Mouse (Mus musculus): ENCODE results near the gene Atxn10. TPM values are rescaled to one million over a fixed set of nuclear protein-coding genes. Genes with fewer than 3 reads are reported as not detected.

Atxn10 gene
- polyA plus RNA-seq, 1 experiment from 2014 or later = 503 TPM

- Histone ChIP-seq H3K4me2 (no peak overlapping the region), H3K4me1 (peaks cover 15% of the 10 kb centered on the region), H3K27me3 (replicated peaks) (no peaks in the 10 kb centered on the region), H3K27ac (replicated peaks) (no peak overlapping the region), H3K9ac (replicated peaks) (no peak overlapping the region), H3K4me3 (replicated peaks) (no peak overlapping the region), H3K36me3 (no peaks in the 10 kb centered on the region; the same call in 1 of the 2 replicates), H3K9me3 (replicated peaks) (no peaks in the 10 kb centered on the region)
- 38% methylated on average over 1 of the region's 1 CpGs for WGBS
- ATAC-seq (ENCODE audit: low FRiP score) = no peak
These were observed 141.5 kb downstream of the Atxn10 start for GRCm38 (mm10) chr15:85477584-85477983.

DNA sequence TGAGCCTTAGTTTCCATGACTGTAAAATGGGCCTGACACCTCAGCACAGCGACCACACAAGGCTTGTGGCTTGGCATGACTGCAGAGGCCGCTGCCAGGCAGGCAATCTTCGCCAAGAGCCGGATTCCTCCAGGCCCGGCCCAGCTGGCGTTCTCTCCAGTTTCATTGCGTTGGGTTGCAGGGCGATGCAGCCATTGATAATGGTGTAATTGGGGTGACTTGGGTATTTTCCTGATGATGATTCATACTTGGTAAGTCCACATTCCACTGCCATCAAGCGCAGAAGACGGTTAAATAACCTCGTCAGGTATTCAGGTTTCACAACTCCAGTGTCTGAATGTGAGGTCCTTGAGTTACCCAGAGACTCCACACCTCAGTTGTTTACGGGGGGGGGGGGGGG is 143.3 kb downstream of the Atxn10 start:
- Histone ChIP-seq H3K4me3 (replicated peaks) (no peak overlapping the region), H3K27ac (replicated peaks) (no peak overlapping the region), H3K36me3 (no peaks in the 10 kb centered on the region), H3K4me2 (no peak overlapping the region), H3K4me1 (peaks cover 15% of the 10 kb centered on the region), H3K9me3 (replicated peaks) (no peaks in the 10 kb centered on the region), H3K27me3 (replicated peaks) (no peaks in the 10 kb centered on the region), H3K9ac (replicated peaks) (no peak overlapping the region)
- ATAC-seq (ENCODE audit: low FRiP score) = no peak
- 80% methylated on average over 12 of the region's 12 CpGs for WGBS

DNA sequence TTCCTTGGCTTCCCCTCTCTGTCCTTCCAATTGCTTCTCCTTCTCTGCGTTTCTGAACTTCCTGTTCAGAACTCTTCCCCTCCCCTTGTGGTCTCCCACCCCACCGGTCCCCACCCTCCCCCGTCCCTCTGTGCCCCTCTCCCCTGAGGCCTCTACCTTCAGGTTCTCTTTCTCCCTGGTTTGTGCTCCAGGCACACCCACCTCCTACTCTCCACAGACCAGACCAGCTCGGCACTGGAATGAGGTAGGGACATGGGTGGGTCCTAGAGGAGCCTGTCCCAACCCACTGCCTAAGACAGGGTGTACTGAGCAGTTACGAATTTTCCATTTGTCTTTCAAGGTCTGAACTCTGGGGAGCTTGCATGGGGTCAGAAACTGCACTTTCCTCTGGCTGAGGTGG is 143.9 kb downstream of the Atxn10 start:
- Histone ChIP-seq H3K4me3 (replicated peaks) (no peak overlapping the region), H3K4me2 (no peak overlapping the region), H3K9me3 (replicated peaks) (no peaks in the 10 kb centered on the region), H3K36me3 (no peaks in the 10 kb centered on the region), H3K4me1 (peaks cover 15% of the 10 kb centered on the region), H3K27ac (replicated peaks) (no peak overlapping the region), H3K27me3 (replicated peaks) (no peaks in the 10 kb centered on the region), H3K9ac (replicated peaks) (no peak overlapping the region)
- WGBS = 58% methylated on average over 5 of the region's 5 CpGs
- ATAC-seq (ENCODE audit: low FRiP score) = no peak

DNA sequence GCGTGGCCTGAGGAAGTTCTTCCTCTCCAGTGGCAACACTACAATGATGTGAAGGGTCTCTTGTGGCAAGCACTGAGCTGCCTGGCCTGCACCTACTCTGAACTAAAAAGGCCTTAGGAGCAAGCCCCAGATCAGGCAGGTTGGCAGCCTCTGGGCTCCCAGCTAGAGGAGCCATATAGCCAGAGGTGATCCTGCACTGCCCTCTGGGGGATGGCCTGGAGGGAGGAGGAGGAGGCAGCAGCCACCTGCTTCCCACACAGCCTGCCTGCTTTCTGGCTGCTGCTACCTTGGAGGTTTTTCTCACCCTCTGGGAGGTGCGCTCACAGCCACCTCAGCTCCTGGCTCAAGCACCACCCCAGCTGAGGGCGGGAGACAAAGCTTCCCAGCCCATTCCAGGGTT is 144.6 kb downstream of the Atxn10 start:
- peak; percentile 32 for ATAC-seq (ENCODE audit: low FRiP score)
- Histone ChIP-seq H3K4me1 (peaks cover 15% of the 10 kb centered on the region), H3K9me3 (replicated peaks) (no peaks in the 10 kb centered on the region), H3K9ac (replicated peaks) (no peak overlapping the region), H3K27me3 (replicated peaks) (no peaks in the 10 kb centered on the region), H3K36me3 (no peaks in the 10 kb centered on the region), H3K4me2 (no peak overlapping the region), H3K27ac (replicated peaks) (peak overlapping the region; percentile 28; the same call in 1 of the 2 replicates), H3K4me3 (replicated peaks) (no peak overlapping the region)
- 27% methylated on average over 3 of the region's 3 CpGs for WGBS

GRCm38 (mm10) chr15:85488900-85489299 is 152.9 kb downstream of the Atxn10 start:
- 63% methylated on average over 10 of the region's 10 CpGs for WGBS

GRCm38 (mm10) chr15:85489751-85490150 is 153.7 kb downstream of the Atxn10 start:
- Histone ChIP-seq H3K9ac (replicated peaks) (no peak overlapping the region), H3K27ac (replicated peaks) (no peak overlapping the region), H3K27me3 (replicated peaks) (no peaks in the 10 kb centered on the region), H3K36me3 (no peaks in the 10 kb centered on the region), H3K9me3 (replicated peaks) (no peaks in the 10 kb centered on the region), H3K4me2 (no peak overlapping the region), H3K4me3 (replicated peaks) (no peak overlapping the region), H3K4me1 (peaks cover 14% of the 10 kb centered on the region)
- WGBS = 58% methylated on average over 7 of the region's 7 CpGs
- no peak for ATAC-seq (ENCODE audit: low FRiP score)

More at GRCm38 (mm10) chr15:85488900-85489299, 152.9 kb downstream of the Atxn10 start:
- no peaks in the 10 kb centered on the region for H3K9me3 ChIP-seq (replicated peaks)
- ATAC-seq (ENCODE audit: low FRiP score) = no peak
- H3K4me3 ChIP-seq (replicated peaks) = no peak overlapping the region
- no peak overlapping the region for H3K9ac ChIP-seq (replicated peaks)
- H3K4me2 ChIP-seq = no peak overlapping the region
- H3K27me3 ChIP-seq (replicated peaks) = no peaks in the 10 kb centered on the region
- H3K27ac ChIP-seq (replicated peaks) = no peak overlapping the region
- peaks cover 6% of the 10 kb centered on the region for H3K4me1 ChIP-seq
- no peaks in the 10 kb centered on the region for H3K36me3 ChIP-seq

DNA sequence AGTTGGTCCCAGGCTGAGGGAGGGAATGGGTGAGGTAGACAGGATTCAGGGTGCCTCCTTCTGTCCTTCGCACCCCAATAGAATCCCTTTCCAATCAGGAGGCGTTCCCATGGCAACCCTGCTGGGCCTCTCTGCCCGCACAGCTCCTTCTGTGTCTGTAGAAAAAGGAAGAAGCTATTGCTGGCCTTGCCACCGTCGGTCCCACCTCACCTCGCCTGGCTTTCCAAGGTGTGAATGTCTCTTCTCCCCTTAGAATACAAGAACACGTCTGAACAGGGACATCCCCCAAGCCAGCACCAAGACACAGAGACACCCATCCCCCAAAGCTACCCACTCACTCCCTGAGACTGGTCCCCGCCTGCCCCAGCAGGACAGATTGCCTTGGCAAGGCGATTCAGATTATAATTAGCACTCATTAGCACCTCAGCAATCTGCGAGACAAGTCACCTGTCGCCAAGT is 158.1 kb downstream of the Atxn10 start:
- H3K9ac ChIP-seq (replicated peaks) = no peak overlapping the region
- H3K9me3 ChIP-seq (replicated peaks) = no peaks in the 10 kb centered on the region
- H3K27me3 ChIP-seq (replicated peaks) = no peaks in the 10 kb centered on the region
- 6% methylated on average over 11 of the region's 11 CpGs for WGBS
- no peaks in the 10 kb centered on the region for H3K36me3 ChIP-seq
- H3K4me2 ChIP-seq = no peak overlapping the region
- H3K4me1 ChIP-seq = peaks cover 18% of the 10 kb centered on the region
- H3K4me3 ChIP-seq (replicated peaks) = no peak overlapping the region
- H3K27ac ChIP-seq (replicated peaks) = no peak overlapping the region
- peak; percentile 63; the same call in 1 of the 2 replicates for ATAC-seq (ENCODE audit: low FRiP score)

DNA sequence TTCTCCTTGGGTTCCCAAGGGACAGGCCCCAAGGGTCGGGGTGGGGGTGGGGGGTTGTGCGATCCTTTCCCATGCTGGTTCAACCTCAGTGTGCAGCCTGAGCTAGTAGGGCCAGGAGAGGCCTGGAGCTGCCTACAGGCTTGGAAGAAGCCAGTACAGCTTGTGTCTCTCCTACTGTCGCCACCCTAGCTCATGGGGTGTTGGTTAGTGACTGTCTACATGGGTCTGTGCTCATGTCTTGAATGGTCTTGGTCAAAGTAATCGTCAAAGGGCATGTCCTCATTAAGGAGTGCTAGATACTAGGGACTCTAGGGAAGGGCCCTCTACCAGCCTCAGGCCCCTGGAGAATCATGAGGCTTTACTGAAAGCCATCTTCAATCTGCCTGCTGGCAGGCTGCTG is 161.5 kb downstream of the Atxn10 start:
- WGBS = 77% methylated on average over 4 of the region's 4 CpGs
- H3K27ac ChIP-seq (replicated peaks) = no peak overlapping the region
- no peak overlapping the region for H3K9ac ChIP-seq (replicated peaks)
- no peak for ATAC-seq (ENCODE audit: low FRiP score)
- H3K4me1 ChIP-seq = peaks cover 15% of the 10 kb centered on the region
- no peaks in the 10 kb centered on the region for H3K36me3 ChIP-seq
- no peaks in the 10 kb centered on the region for H3K27me3 ChIP-seq (replicated peaks)
- H3K4me2 ChIP-seq = no peak overlapping the region
- H3K4me3 ChIP-seq (replicated peaks) = no peak overlapping the region
- no peaks in the 10 kb centered on the region for H3K9me3 ChIP-seq (replicated peaks)

DNA sequence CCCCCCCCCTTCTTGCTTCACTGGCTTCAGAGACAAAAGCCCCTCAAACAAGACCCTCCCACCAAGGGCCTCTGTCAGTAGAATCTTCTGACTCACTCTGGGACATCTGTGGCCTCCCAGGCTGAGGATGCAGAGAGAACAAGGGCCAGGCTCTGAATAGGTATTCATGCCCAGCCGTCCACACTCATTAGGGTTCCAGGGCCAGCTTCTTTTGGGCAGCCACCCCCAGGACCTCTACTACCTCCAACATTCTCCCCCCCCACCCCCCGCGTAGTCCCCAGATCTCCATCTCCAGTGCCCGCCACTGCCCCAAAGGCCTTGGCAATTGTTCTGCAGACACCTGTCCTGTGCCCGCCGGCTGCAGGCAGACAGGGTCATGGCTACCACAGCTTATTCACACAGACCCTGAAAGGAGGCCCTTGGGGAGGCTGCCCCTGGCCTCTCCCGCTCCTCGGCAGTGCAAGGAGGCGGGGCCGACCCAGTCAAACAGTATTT is 162.0 kb downstream of the Atxn10 start:
- no peak overlapping the region for H3K4me3 ChIP-seq (replicated peaks)
- no peak overlapping the region for H3K4me2 ChIP-seq
- no peaks in the 10 kb centered on the region for H3K9me3 ChIP-seq (replicated peaks)
- no peak for ATAC-seq (ENCODE audit: low FRiP score)
- H3K27ac ChIP-seq (replicated peaks) = no peak overlapping the region
- peaks cover 15% of the 10 kb centered on the region for H3K4me1 ChIP-seq
- WGBS = 10% methylated on average over 10 of the region's 10 CpGs
- H3K36me3 ChIP-seq = no peaks in the 10 kb centered on the region
- H3K9ac ChIP-seq (replicated peaks) = no peak overlapping the region
- H3K27me3 ChIP-seq (replicated peaks) = no peaks in the 10 kb centered on the region

DNA sequence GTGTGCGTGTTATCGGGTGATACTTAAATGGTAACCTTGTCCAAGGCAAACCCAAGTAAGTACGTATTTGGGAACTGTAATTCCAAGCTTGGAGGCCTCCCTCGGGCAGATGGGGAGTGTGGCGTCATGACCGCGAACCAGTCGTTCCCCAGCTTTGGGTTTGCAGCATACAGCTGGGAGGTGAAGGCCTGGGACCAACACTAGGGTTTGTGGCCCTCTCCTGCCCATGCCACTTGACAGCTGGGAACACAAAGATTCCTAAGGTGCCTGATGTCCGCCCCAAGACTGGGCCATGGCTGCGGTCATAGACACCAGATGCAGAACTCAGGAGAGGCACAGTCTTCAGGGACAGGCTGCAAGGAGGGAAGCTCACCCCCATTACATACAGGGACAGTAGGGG is 164.2 kb downstream of the Atxn10 start:
- 84% methylated on average over 10 of the region's 10 CpGs for WGBS
- H3K4me2 ChIP-seq = no peak overlapping the region
- H3K9ac ChIP-seq (replicated peaks) = no peak overlapping the region
- H3K27ac ChIP-seq (replicated peaks) = no peak overlapping the region
- H3K27me3 ChIP-seq (replicated peaks) = no peaks in the 10 kb centered on the region
- no peaks in the 10 kb centered on the region for H3K9me3 ChIP-seq (replicated peaks)
- no peaks in the 10 kb centered on the region for H3K36me3 ChIP-seq
- H3K4me1 ChIP-seq = peaks cover 9% of the 10 kb centered on the region; the same call in 1 of the 2 replicates
- no peak overlapping the region for H3K4me3 ChIP-seq (replicated peaks)
- no peak for ATAC-seq (ENCODE audit: low FRiP score)

GRCm38 (mm10) chr15:85503127-85503526 is 167.1 kb downstream of the Atxn10 start, which contains the start of gene 7530416G11Rik:
7530416G11Rik (minus strand) TSS chr15:85503227.
- no peak for ATAC-seq (ENCODE audit: low FRiP score)
- Histone ChIP-seq H3K4me2 (no peak within 1 kb of the TSS), H3K9ac (replicated peaks) (no peak within 1 kb of the TSS), H3K4me1 (peaks cover 20% of the 10 kb centered on the region; the same call in 1 of the 2 replicates), H3K27ac (replicated peaks) (no peak within 1 kb of the TSS), H3K9me3 (replicated peaks) (no peaks in the 10 kb centered on the region), H3K27me3 (replicated peaks) (no peaks in the 10 kb centered on the region), H3K4me3 (replicated peaks) (no peak within 1 kb of the TSS), H3K36me3 (no peaks in the 10 kb centered on the region)
- WGBS = 65% methylated on average over 8 of the region's 8 CpGs

DNA sequence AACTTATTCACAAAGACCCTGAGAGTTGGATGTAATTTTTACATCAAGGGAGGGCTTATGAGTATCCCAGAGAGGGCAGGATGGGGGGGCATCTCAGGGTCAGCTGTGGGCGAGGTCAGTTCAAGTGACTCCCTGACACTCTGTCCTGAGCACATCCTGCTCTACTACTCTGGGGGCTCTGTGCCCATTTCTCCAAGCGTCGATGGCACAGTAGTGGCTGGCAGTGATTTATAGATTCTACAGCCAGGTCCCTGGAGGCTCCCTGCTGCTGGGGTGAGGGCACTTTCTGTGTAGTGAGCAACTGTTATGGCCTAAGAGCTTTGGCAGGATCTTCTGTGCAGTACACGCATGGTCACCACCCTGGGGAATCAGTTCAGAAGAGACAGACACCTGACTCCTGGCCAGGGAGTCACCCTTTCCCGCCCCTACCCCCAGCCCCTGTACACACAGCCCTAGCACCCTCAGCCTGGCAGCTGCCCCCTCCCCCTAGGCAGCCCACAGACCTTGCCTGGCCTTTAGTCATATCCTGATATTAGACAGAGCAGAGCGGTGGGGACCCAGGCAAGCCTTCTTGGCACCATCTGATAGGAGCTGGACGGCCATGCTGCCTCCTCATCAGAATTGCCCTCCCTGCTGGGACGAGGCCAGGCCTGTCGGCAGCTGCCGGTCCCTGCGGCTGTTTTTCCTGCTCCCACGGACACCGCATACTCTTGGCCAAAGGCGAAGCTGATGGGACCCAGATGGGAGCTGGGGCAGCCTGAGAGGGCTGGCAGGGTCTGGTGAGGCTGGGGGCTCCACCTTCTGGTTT is 169.3 kb downstream of the Atxn10 start:
- Histone ChIP-seq H3K4me1 (peaks cover 18% of the 10 kb centered on the region; the same call in 1 of the 2 replicates), H3K9ac (replicated peaks) (no peak overlapping the region), H3K27me3 (replicated peaks) (no peaks in the 10 kb centered on the region), H3K4me2 (no peak overlapping the region), H3K9me3 (replicated peaks) (no peaks in the 10 kb centered on the region), H3K27ac (replicated peaks) (0 out of 2 replicates have a peak overlapping the region, but pooled peaks have one; percentile 51), H3K36me3 (no peaks in the 10 kb centered on the region), H3K4me3 (replicated peaks) (no peak overlapping the region)
- peak; percentile 51; the same call in 1 of the 2 replicates for ATAC-seq (ENCODE audit: low FRiP score)
- 22% methylated on average over 14 of the region's 14 CpGs for WGBS
